Mouse (Mus musculus) testis, adult 2 months (tissue): ENCODE measurements around the gene Tecta.

Experiments used
- CTCF ChIP-seq: fragments of 200-500 bp; IDR thresholded peaks from 2 replicates; pipeline ENCODE4 v1.5.1; 2012; ENCODE audit warnings: low read depth, mild to moderate bottlenecking, inconsistent platforms, low read length, moderate library complexity; ENCODE audit not compliant: control insufficient read depth, insufficient read depth, insufficient replicate concordance
- POLR2A ChIP-seq: fragments of 200-500 bp; IDR thresholded peaks from 2 replicates; pipeline ENCODE4 v1.6.1; 2012; ENCODE audit warnings: low read depth, mild to moderate bottlenecking, inconsistent platforms, low read length, moderate library complexity; ENCODE audit not compliant: control insufficient read depth

DNA sequence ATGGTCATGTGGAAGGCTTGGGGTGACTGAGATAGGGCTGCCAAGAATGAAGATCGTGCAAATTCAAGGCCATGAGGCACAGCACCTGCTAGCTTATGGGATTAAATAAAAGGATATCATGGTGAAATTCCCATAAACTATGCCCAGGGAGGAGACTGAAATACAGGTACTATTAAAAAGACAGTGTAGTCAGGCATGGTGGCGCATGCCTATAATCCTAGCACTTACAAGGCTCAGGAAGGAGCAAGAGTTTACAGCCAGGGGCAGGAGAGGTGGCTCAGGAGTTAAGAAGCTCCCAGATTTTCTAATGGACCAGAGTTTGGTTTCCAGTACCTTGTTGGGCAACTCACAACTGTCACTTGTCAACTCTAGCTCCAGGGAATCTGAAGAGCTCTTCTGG lies 31.9 kb upstream of the Tecta start:
- TF ChIP-seq POLR2A (no peak), CTCF (no peak)
